Mouse (Mus musculus) CH12.LX (cell line): ENCODE results near the gene Cped1. TPM values are rescaled to one million over a fixed set of nuclear protein-coding genes. Genes with fewer than 3 reads are reported as not detected.

Experiments used
- DNase-seq: peaks from one replicate; pipeline ENCODE4 v3.0.0-alpha.2; 2013; ENCODE audit errors: extremely low read depth
- H3K27ac ChIP-seq: 2 replicates; pipeline ENCODE4 v1.5.1; 2012; ENCODE audit warnings: low read depth, mild to moderate bottlenecking, control low read depth, moderate library complexity; ENCODE audit not compliant: insufficient read depth
- H3K27me3 ChIP-seq: replicated peaks from 2 replicates; pipeline ENCODE3; 2012; ENCODE audit warnings: inconsistent platforms
- H3K36me3 ChIP-seq, 2 experiments: replicated peaks in 1 of 2; 2 replicates each; pipeline versions ENCODE3 to v1.6.1; 2012; ENCODE audit warnings: inconsistent platforms in 1 of 2, low read length in 1 of 2, mild to moderate bottlenecking in 1 of 2, mixed read lengths in 1 of 2, moderate library complexity in 1 of 2; ENCODE audit not compliant: control insufficient read depth in 1 of 2, insufficient read depth in 1 of 2
- H3K4me1 ChIP-seq, 2 experiments: 2 replicates each; pipeline ENCODE4 v1.6.1; 2012; ENCODE audit warnings: inconsistent platforms in 1 of 2, moderate library complexity in 1 of 2; ENCODE audit not compliant: insufficient read depth in 2 of 2, control insufficient read depth in 1 of 2
- H3K4me2 ChIP-seq: 2 replicates; pipeline ENCODE4 v1.6.1; 2012; ENCODE audit warnings: low read depth, mild to moderate bottlenecking, control low read depth; ENCODE audit not compliant: poor library complexity, insufficient read depth, severe bottlenecking
- H3K4me3 ChIP-seq, 3 experiments: fragments of 150-350 bp in 1 of 3; sonication (generic) in 1 of 3; replicated peaks in 1 of 3; 2 replicates each; pipeline versions ENCODE3 to v1.5.1; 2011 to 2012; ENCODE audit warnings: low read depth in 2 of 3, low read length in 2 of 3, mild to moderate bottlenecking in 2 of 3, moderate library complexity in 2 of 3, control low read depth in 1 of 3, improper control_type of control experiment in 1 of 3, inconsistent platforms in 1 of 3, mixed read lengths in 1 of 3; ENCODE audit not compliant: poor library complexity in 1 of 3
- H3K79me2 ChIP-seq: replicated peaks from 2 replicates; pipeline ENCODE4 v1.6.1; 2012; ENCODE audit warnings: mild to moderate bottlenecking, moderate library complexity; ENCODE audit not compliant: control insufficient read depth, poor library complexity, insufficient read depth, severe bottlenecking; ENCODE audit errors: extremely low read depth
- H3K9ac ChIP-seq: 2 replicates; pipeline ENCODE4 v1.6.1; 2012; ENCODE audit warnings: low read depth, mild to moderate bottlenecking, control low read depth, moderate library complexity; ENCODE audit not compliant: insufficient read depth
- H3K9me3 ChIP-seq: replicated peaks from 2 replicates; pipeline ENCODE3; 2012; ENCODE audit warnings: low read length, inconsistent platforms, mixed read lengths
- CTCF ChIP-seq, 2 experiments: IDR thresholded peaks in 1 of 2; conservative IDR thresholded peaks in 1 of 2; 2 replicates each; pipeline ENCODE4 v1.5.1; 2011 to 2012; ENCODE audit warnings: low read depth in 2 of 2, low read length in 2 of 2, improper control_type of control experiment in 1 of 2, inconsistent platforms in 1 of 2, mild to moderate bottlenecking in 1 of 2, moderate library complexity in 1 of 2
- GABPA ChIP-seq: IDR thresholded peaks from 2 replicates; pipeline ENCODE4 v1.6.1; 2012; ENCODE audit warnings: low read depth, low read length, improper control_type of control experiment, inconsistent platforms; ENCODE audit not compliant: insufficient replicate concordance
- IRF4 ChIP-seq: IDR thresholded peaks from 2 replicates; pipeline ENCODE4 v1.6.1; 2014; ENCODE audit warnings: low read depth, mild to moderate bottlenecking, inconsistent platforms, low read length, improper control_type of control experiment
- JUND ChIP-seq: conservative IDR thresholded peaks from 2 replicates; pipeline ENCODE4 v1.6.1; 2011; ENCODE audit warnings: low read depth, low read length, improper control_type of control experiment
- KAT2A ChIP-seq: IDR thresholded peaks from 2 replicates; pipeline ENCODE4 v1.6.1; 2012; ENCODE audit warnings: low read length, improper control_type of control experiment, inconsistent platforms; ENCODE audit not compliant: insufficient replicate concordance
- MAFK ChIP-seq: IDR thresholded peaks from 2 replicates; pipeline ENCODE4 v1.6.1; 2011; ENCODE audit warnings: low read length, improper control_type of control experiment; ENCODE audit not compliant: insufficient replicate concordance
- MEF2A ChIP-seq: IDR thresholded peaks from 2 replicates; pipeline ENCODE4 v1.6.1; 2014; ENCODE audit warnings: low read depth, mild to moderate bottlenecking, inconsistent platforms, low read length, improper control_type of control experiment, borderline replicate concordance
- NELFE ChIP-seq: IDR thresholded peaks from 2 replicates; pipeline ENCODE4 v1.6.1; 2011; ENCODE audit warnings: low read depth, low read length, improper control_type of control experiment
- NRF1 ChIP-seq: IDR thresholded peaks from 2 replicates; pipeline ENCODE4 v1.6.1; 2014; ENCODE audit warnings: low read depth, mild to moderate bottlenecking, inconsistent platforms, low read length, improper control_type of control experiment, moderate library complexity
- POLR2A ChIP-seq: IDR thresholded peaks from 2 replicates; pipeline ENCODE4 v1.6.1; 2011; ENCODE audit warnings: low read depth, mild to moderate bottlenecking, improper control_type of control experiment, low read length
- SIN3A ChIP-seq: IDR thresholded peaks from 2 replicates; pipeline ENCODE4 v1.6.1; 2012; ENCODE audit warnings: low read length, improper control_type of control experiment, inconsistent platforms
- TBP ChIP-seq: conservative IDR thresholded peaks from 2 replicates; pipeline ENCODE4 v1.6.1; 2011; ENCODE audit warnings: low read depth, low read length, improper control_type of control experiment
- USF1 ChIP-seq: IDR thresholded peaks from 2 replicates; pipeline ENCODE4 v1.6.1; 2014; ENCODE audit warnings: low read depth, mild to moderate bottlenecking, inconsistent platforms, low read length, improper control_type of control experiment
- USF2 ChIP-seq: conservative IDR thresholded peaks from 2 replicates; pipeline ENCODE4 v1.6.1; 2011; ENCODE audit warnings: low read depth, low read length, improper control_type of control experiment
- ZKSCAN1 ChIP-seq: IDR thresholded peaks from 2 replicates; pipeline ENCODE4 v1.6.1; 2012; ENCODE audit warnings: low read depth, inconsistent platforms, low read length, improper control_type of control experiment, borderline replicate concordance
- ZMIZ1 ChIP-seq: IDR thresholded peaks from 2 replicates; pipeline ENCODE4 v1.6.1; 2012; ENCODE audit warnings: low read depth, mild to moderate bottlenecking, inconsistent platforms, low read length, improper control_type of control experiment
- dilution Hi-C: fragments of 300-500 bp; cut with MboI; formaldehyde crosslinking; loops from 2 replicates; pipeline ENCODE4 v1.14.3; 2020; ENCODE audit warnings: low sequenced_read_pairs; ENCODE audit not compliant: extremely low pct_unique_long_range_greater_than_20kb, extremely low pct_ligation_motif_present
- in situ Hi-C: fragments of 300-500 bp; cut with MboI; formaldehyde crosslinking; loops from 3 replicates; pipeline ENCODE4 v1.14.3; 2019; ENCODE audit warnings: low sequenced_read_pairs, low pct_ligation_motif_present, low pct_unique_long_range_greater_than_20kb, mixed read lengths
- polyA plus RNA-seq: library from polyadenylated mRNA; unstranded; fragments of >175 nt; gene quantifications from 2 replicates; pipeline ENCODE4 v1.2.1, GENCODE M21; 2012; ENCODE audit warnings: low read depth; ENCODE audit not compliant: insufficient read length
- total RNA-seq, 2 experiments: library from RNA; depleted of rRNA; stranded (reverse); fragments of 300-350 nt in 1 of 2; fragments of >200 nt in 1 of 2; gene quantifications; 2 replicates each; pipeline ENCODE4 v1.2.3; 2012 to 2014

The Cped1 gene
- total and polyA plus RNA-seq, 3 experiments, result 0.51 to 6.8 (median 1.1) TPM

DNA sequence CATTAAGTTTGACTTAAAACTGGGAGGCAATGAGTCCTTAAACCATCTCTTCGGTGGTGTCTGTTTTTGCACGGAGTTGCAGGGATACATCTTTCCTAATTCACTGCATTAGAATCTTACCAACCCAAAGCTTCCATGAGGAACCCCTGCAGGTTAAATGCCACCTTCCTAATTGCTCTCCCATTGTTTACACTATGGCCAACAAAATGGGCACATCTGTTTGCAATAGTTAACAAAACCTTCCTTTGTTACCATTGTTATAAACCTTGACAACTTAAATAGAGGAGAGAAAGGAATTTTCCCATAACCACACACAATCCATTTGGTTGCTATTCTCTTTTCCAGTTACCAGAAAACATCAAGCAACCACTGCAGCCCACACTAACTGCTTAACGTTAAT lies 308.2 kb downstream of the Cped1 start:
- dilution Hi-C loops (no loop called here), in situ Hi-C loops (no loop called here)
- DNase-seq, result no peak
- no peak overlapping the region for H3K4me3 ChIP-seq
- H3K27ac ChIP-seq, result no peak overlapping the region
- peaks cover 56% of the 10 kb centered on the region for H3K79me2 ChIP-seq
- H3K36me3 ChIP-seq, result peaks cover 26 to 40% of the 10 kb centered on the region in 2 experiments
- H3K4me1 ChIP-seq, result peaks cover 3 to 14% of the 10 kb centered on the region in 2 experiments; a peak in 3 of 4 replicates
- no peaks in the 10 kb centered on the region for H3K9me3 ChIP-seq
- no peaks in the 10 kb centered on the region for H3K27me3 ChIP-seq
- H3K9ac ChIP-seq, result no peak overlapping the region
- no peak overlapping the region for H3K4me2 ChIP-seq
- TF ChIP-seq NELFE (no peak), KAT2A (no peak)

DNA sequence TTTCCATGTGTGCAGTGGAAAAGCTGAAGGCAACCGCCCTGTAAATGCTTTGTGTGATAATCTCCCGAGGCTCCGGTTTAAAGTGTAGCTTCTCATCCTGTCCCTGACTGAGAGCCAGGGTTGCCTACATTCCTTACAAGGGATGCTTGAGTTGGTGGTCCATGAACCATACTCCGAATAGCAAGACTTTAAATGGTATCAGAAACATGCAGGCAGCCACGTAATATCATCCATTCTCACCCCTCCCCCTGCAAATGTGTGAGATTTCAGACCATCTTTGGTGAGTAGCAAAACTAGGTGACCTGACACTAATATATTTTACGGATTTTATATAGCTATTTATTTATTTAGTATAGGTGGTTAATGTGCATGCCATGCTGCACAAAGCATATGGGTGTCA lies 311.3 kb downstream of the Cped1 start:
- dilution Hi-C loops, result no loop called here

DNA sequence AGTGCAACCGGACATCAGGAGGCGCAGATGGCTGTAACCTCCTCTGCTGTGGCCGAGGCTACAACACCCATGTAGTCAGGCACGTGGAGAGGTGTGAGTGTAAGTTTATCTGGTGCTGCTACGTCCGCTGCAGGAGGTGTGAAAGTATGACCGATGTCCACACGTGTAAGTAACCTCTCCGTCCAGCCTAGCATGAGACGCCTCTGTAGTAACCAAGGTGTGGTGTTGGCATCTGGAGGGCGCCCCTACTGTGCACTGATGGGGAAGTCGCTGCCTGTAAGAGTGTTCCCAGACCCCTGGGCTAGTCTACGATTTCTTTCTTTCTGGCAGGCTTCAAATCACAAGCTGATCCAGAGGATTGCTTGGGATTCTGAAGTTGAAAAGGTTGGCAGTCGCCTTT lies 312.3 kb downstream of the Cped1 start:
- no peak overlapping the region for H3K4me2 ChIP-seq
- peaks cover 3 to 19% of the 10 kb centered on the region in 2 experiments; a peak in 2 of 4 replicates for H3K4me1 ChIP-seq
- peaks cover 42% of the 10 kb centered on the region for H3K79me2 ChIP-seq
- no peak overlapping the region for H3K9ac ChIP-seq
- no peaks in the 10 kb centered on the region for H3K9me3 ChIP-seq
- no peak for DNase-seq
- TF ChIP-seq GABPA (no peak), USF2 (no peak), USF1 (no peak), POLR2A (no peak), JUND (no peak), MAFK (no peak), NRF1 (no peak), TBP (no peak), MEF2A (no peak), ZKSCAN1 (no peak), CTCF (conservative IDR thresholded peaks at IDR 0.05 in 1 of 2, IDR thresholded peaks at IDR 0.05 in 1 of 2; ENCODE audit: low read depth in 2 of 2, low read length in 2 of 2) (no peak), SIN3A (no peak), IRF4 (no peak)
- dilution Hi-C loops, result no loop called here
- H3K27ac ChIP-seq, result no peak overlapping the region
- H3K4me3 ChIP-seq, result peak overlapping the region in 1 of 3 experiments; percentile 13
- peaks cover 44 to 58% of the 10 kb centered on the region in 2 experiments for H3K36me3 ChIP-seq
- H3K27me3 ChIP-seq, result no peaks in the 10 kb centered on the region
- in situ Hi-C loops, result no loop called here

More for the DNA sequence above, 311.3 kb downstream of the Cped1 start:
- Histone ChIP-seq H3K4me3 (no peak overlapping the region), H3K4me2 (no peak overlapping the region), H3K9me3 (no peaks in the 10 kb centered on the region), H3K79me2 (peaks cover 43% of the 10 kb centered on the region), H3K27me3 (no peaks in the 10 kb centered on the region), H3K36me3 (peaks cover 38 to 51% of the 10 kb centered on the region in 2 experiments), H3K27ac (no peak overlapping the region), H3K9ac (no peak overlapping the region), H3K4me1 (peaks cover 3 to 14% of the 10 kb centered on the region in 2 experiments; a peak in 2 of 4 replicates)
- peak; percentile 11; the same call in 1 of the 2 replicates for TF ChIP-seq ZMIZ1
- TF ChIP-seq ZKSCAN1, result no peak
- in situ Hi-C loops, result no loop called here
- DNase-seq, result no peak

Other genes with a start within 250 kb of the Cped1 start
- gene Tspan12, start 133.4 kb upstream of the Cped1 start, total RNA-seq (2012; rRNA removed), result not detected in 2 replicates
- gene Tspan12, start 133.4 kb upstream of the Cped1 start, total RNA-seq (2014; rRNA removed), result not detected in 2 replicates
- not detected in 2 replicates for gene Tspan12, start 133.4 kb upstream of the Cped1 start, polyA plus RNA-seq
- 14.5 and 20.2 TPM in 2 replicates for gene Ing3, start 36.3 kb upstream of the Cped1 start, total RNA-seq (2012; rRNA removed)
- 34.3 and 45.6 TPM in 2 replicates for gene Ing3, start 36.3 kb upstream of the Cped1 start, total RNA-seq (2014; rRNA removed)
- 21.9 and 27.4 TPM in 2 replicates for gene Ing3, start 36.3 kb upstream of the Cped1 start, polyA plus RNA-seq